Mouse (Mus musculus): ENCODE data around the gene Tpk1. TPM values are rescaled to one million over a fixed set of nuclear protein-coding genes. Genes with fewer than 3 reads are reported as not detected.

Gene Tpk1
- total and polyA plus RNA-seq, 3 experiments, result 3.5 to 12.6 TPM; not detected in 1

DNA sequence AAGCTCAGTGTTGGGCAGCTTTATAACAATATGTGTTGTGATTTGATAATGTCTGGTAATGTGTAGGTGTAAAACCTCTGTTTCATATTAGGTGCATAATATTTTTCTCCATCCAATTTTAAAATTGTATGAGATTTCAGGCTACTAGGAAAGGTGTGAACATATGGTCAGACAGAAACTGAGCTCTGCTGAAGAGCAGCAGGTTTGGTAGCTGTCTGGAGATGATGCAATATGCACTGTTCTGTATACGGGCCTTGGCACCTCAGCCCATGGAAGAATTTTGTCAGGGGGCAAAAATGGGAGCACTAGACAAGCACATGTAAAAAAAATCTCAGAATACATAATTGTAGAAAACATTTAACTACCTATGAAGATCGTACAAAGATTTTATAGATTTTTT is 84.3 kb downstream of the Tpk1 start:
- Histone ChIP-seq H3K4me3 (ENCODE audit: control insufficient read depth in 1 of 2, insufficient read depth in 1 of 2, low read depth in 2 of 2, low read length in 2 of 2) (no peak overlapping the region), H3K9ac (ENCODE audit: control insufficient read depth, low read depth, low read length, poor library complexity, severe bottlenecking) (no peak overlapping the region), H3K4me1 (ENCODE audit: control insufficient read depth in 1 of 2, insufficient read depth in 2 of 2, low read length in 2 of 2) (no peaks in the 10 kb centered on the region), H3K9me3 (replicated peaks; ENCODE audit: insufficient read depth, low read length) (no peaks in the 10 kb centered on the region), H3K79me2 (ENCODE audit: control insufficient read depth, insufficient read depth, low read length, poor library complexity) (no peaks in the 10 kb centered on the region), H3K27ac (ENCODE audit: control insufficient read depth, low read depth, low read length) (no peak overlapping the region), H3K36me3 (ENCODE audit: control insufficient read depth in 1 of 2, insufficient read depth in 2 of 2, low read length in 2 of 2) (no peaks in the 10 kb centered on the region), H3K27me3 (ENCODE audit: control insufficient read depth in 1 of 2, insufficient read depth in 2 of 2, low read length in 2 of 2) (no peaks in the 10 kb centered on the region)
- DNase-seq (ENCODE audit: low read depth, low spot score), result no peak
- TF ChIP-seq SIN3A (IDR thresholded peaks at IDR 0.05; ENCODE audit: low read length) (no peak), ZMIZ1 (IDR thresholded peaks at IDR 0.05; ENCODE audit: low read depth, low read length) (no peak), BHLHE40 (IDR thresholded peaks at IDR 0.05; ENCODE audit: borderline replicate concordance, low read depth, low read length) (no peak), TCF12 (IDR thresholded peaks at IDR 0.05; ENCODE audit: low read depth, low read length) (no peak)

DNA sequence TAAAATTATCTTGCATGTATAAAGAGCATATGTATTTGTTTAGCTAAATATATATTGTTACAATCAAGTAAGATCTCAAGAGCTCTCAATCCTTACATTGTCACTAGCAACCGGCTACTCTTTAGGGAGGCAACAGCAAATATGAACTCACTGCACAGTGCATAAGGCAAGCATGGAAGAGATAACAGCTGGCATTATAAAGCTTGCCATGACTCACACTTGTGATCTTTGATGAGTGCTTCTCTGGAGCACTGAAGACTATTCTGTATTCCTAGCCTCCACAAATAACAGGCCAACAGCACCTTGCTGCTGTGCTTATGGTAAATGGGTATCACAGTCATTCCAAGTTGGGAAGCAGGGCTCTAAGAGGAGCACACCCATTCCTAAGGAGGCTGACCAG is 98.2 kb downstream of the Tpk1 start:
- H3K9ac ChIP-seq (ENCODE audit: control insufficient read depth, low read depth, low read length, poor library complexity, severe bottlenecking), result no peak overlapping the region
- H3K36me3 ChIP-seq (ENCODE audit: control insufficient read depth in 1 of 2, insufficient read depth in 2 of 2, low read length in 2 of 2), result no peaks in the 10 kb centered on the region
- no peak for TF ChIP-seq SIN3A (IDR thresholded peaks at IDR 0.05; ENCODE audit: low read length)
- TF ChIP-seq POLR2AphosphoS2 (IDR thresholded peaks at IDR 0.05; ENCODE audit: low read length), result no peak
- TF ChIP-seq GATA1 (IDR thresholded peaks at IDR 0.05; ENCODE audit: low read depth, low read length), result no peak
- no peak for TF ChIP-seq ETS1 (IDR thresholded peaks at IDR 0.05; ENCODE audit: low read depth, low read length)
- TF ChIP-seq POLR2AphosphoS5 (IDR thresholded peaks at IDR 0.05; ENCODE audit: borderline replicate concordance, low read depth, low read length), result no peak
- TF ChIP-seq ZMIZ1 (IDR thresholded peaks at IDR 0.05; ENCODE audit: low read depth, low read length), result no peak
- TF ChIP-seq ZC3H11A (IDR thresholded peaks at IDR 0.05; ENCODE audit: low read depth, low read length), result no peak
- H3K27ac ChIP-seq (ENCODE audit: control insufficient read depth, low read depth, low read length), result no peak overlapping the region
- H3K79me2 ChIP-seq (ENCODE audit: control insufficient read depth, insufficient read depth, low read length, poor library complexity), result no peaks in the 10 kb centered on the region
- H3K9me3 ChIP-seq (replicated peaks; ENCODE audit: insufficient read depth, low read length), result no peaks in the 10 kb centered on the region
- no peaks in the 10 kb centered on the region for H3K4me1 ChIP-seq (ENCODE audit: control insufficient read depth in 1 of 2, insufficient read depth in 2 of 2, low read length in 2 of 2)
- DNase-seq (ENCODE audit: low read depth, low spot score), result peak; percentile 22
- no peak overlapping the region for H3K4me3 ChIP-seq (ENCODE audit: control insufficient read depth in 1 of 2, insufficient read depth in 1 of 2, low read depth in 2 of 2, low read length in 2 of 2)
- H3K27me3 ChIP-seq (ENCODE audit: control insufficient read depth in 1 of 2, insufficient read depth in 2 of 2, low read length in 2 of 2), result no peaks in the 10 kb centered on the region

DNA sequence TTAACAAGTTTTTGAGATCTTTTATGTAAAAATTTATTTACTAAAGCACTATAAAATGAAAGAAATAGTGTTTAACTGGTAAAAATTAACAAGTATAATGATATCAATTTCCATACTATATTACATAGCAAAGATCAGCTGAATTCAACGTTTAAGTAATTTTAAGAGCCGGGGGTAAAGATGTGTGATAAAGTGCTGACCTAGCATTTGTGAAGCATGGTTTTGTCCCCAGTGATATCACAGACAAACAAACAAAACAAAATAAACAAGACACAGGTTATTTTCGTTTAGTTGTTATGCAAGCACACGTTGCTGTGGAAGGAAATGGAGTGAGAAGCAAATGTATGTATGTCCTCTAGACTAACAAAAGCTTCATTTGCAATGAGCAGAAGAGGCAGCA is 103.6 kb downstream of the Tpk1 start:
- H3K27me3 ChIP-seq (ENCODE audit: control insufficient read depth in 1 of 2, insufficient read depth in 2 of 2, low read length in 2 of 2), result no peaks in the 10 kb centered on the region
- no peaks in the 10 kb centered on the region for H3K4me1 ChIP-seq (ENCODE audit: control insufficient read depth in 1 of 2, insufficient read depth in 2 of 2, low read length in 2 of 2)
- no peak overlapping the region for H3K27ac ChIP-seq (ENCODE audit: control insufficient read depth, low read depth, low read length)
- no peak overlapping the region for H3K9ac ChIP-seq (ENCODE audit: control insufficient read depth, low read depth, low read length, poor library complexity, severe bottlenecking)
- H3K4me3 ChIP-seq (ENCODE audit: control insufficient read depth in 1 of 2, insufficient read depth in 1 of 2, low read depth in 2 of 2, low read length in 2 of 2), result no peak overlapping the region
- no peaks in the 10 kb centered on the region for H3K9me3 ChIP-seq (replicated peaks; ENCODE audit: insufficient read depth, low read length)
- no peaks in the 10 kb centered on the region for H3K36me3 ChIP-seq (ENCODE audit: control insufficient read depth in 1 of 2, insufficient read depth in 2 of 2, low read length in 2 of 2)
- peak; percentile 52; the same call in 1 of the 2 replicates for TF ChIP-seq MAFK (IDR thresholded peaks at IDR 0.05; ENCODE audit: borderline replicate concordance, low read depth, low read length)
- no peak for TF ChIP-seq TCF12 (IDR thresholded peaks at IDR 0.05; ENCODE audit: low read depth, low read length)
- H3K79me2 ChIP-seq (ENCODE audit: control insufficient read depth, insufficient read depth, low read length, poor library complexity), result no peaks in the 10 kb centered on the region
- no peak for DNase-seq (ENCODE audit: low read depth, low spot score)
